Mouse (Mus musculus) small intestine, adult 2 months (tissue): ENCODE results near the gene Mrvi1.

Source experiments
- CTCF ChIP-seq: fragments of 200-500 bp; IDR thresholded peaks from 2 replicates; pipeline ENCODE4 v1.5.1; 2012; ENCODE audit warnings: low read depth, mild to moderate bottlenecking, control low read depth, inconsistent platforms, low read length, moderate library complexity, mixed read lengths; ENCODE audit not compliant: insufficient replicate concordance, insufficient read length; ENCODE audit errors: extremely low read depth
- POLR2A ChIP-seq: fragments of 200-500 bp; IDR thresholded peaks from 2 replicates; pipeline ENCODE4 v1.6.1; 2012; ENCODE audit warnings: low read depth, mild to moderate bottlenecking, control low read depth, inconsistent platforms, low read length, moderate library complexity

- no peak for TF ChIP-seq POLR2A
- TF ChIP-seq CTCF, result no peak
Observed at GRCm38 (mm10) chr7:110991221-110991494, 8.9 kb upstream of the Mrvi1 start.
